Mouse (Mus musculus) heart, adult 10 weeks (tissue): ENCODE measurements around the gene Anp32b. TPM values are rescaled to one million over a fixed set of nuclear protein-coding genes. Genes with fewer than 3 reads are reported as not detected.

Experiments
- polyA plus RNA-seq: library from polyadenylated mRNA; stranded (reverse); fragments of 350-450 nt; fragmentation: Illumina TruSeq; extraction: RNeasy Lipid Tissue Mini Kit (QIAGEN cat#74804); gene quantifications from one replicate; pipeline ENCODE4 v1.2.3, GENCODE M21; 2014; ENCODE audit warnings: low read depth, low replicate concordance

Anp32b gene
- 75.6 TPM for polyA plus RNA-seq

GRCm38 (mm10) chr4:46450519-46451131 lies at the start of gene Anp32b:
TSS of gene Anp32b (plus strand) at chr4:46450902.

GRCm38 (mm10) chr4:46413406-46413805 lies 37.3 kb upstream of the Anp32b start, which contains the start of gene Hemgn:
TSS of gene Hemgn (minus strand) at chr4:46413506.

GRCm38 (mm10) chr4:46489028-46489925 lies 38.6 kb downstream of the Anp32b start, which contains the start of gene Nans:
TSS of gene Nans (plus strand) at chr4:46489248.

Other genes with a start within 250 kb of the Anp32b start
- gene Foxe1, start 107.3 kb upstream of the Anp32b start, polyA plus RNA-seq: not detected
- gene Trmo, start 61.5 kb upstream of the Anp32b start, polyA plus RNA-seq: 4.7 TPM
- not detected for gene Hemgn, start 37.4 kb upstream of the Anp32b start, polyA plus RNA-seq
- 12.1 TPM for gene Nans, start 38.3 kb downstream of the Anp32b start, polyA plus RNA-seq
- 3.3 TPM for gene Trim14, start 85.2 kb downstream of the Anp32b start, polyA plus RNA-seq
- 0.13 TPM for gene Coro2a, start 151.3 kb downstream of the Anp32b start, polyA plus RNA-seq
- 0.97 TPM for gene Tbc1d2, start 199.3 kb downstream of the Anp32b start, polyA plus RNA-seq